Mouse (Mus musculus) embryonic facial prominence, embryonic 14.5 days (tissue): Measurements from ENCODE around the gene 2810021J22Rik. TPM values are rescaled to one million over a fixed set of nuclear protein-coding genes. Genes with fewer than 3 reads are reported as not detected.
"Not testable (repeated sequence)": the region's sequence is repeated elsewhere in the genome, so short reads cannot be mapped to it uniquely, and the experiment has no call there.

ENCODE experiments used
- ATAC-seq: fragments of 200-750 bp; cut with Nextera tagmentation; 2 replicates; pipeline ENCODE4 v1.8.0; 2017; ENCODE audit warnings: low read depth, moderate number of reproducible peaks, moderate TSS enrichment
- DNase-seq: peaks from one replicate; pipeline ENCODE4 v3.0.0-alpha.2; 2015; ENCODE audit warnings: low spot score
- H3K27ac ChIP-seq: fragments of 300-500 bp; sonication (generic); replicated peaks from 2 replicates; pipeline ENCODE4 v1.5.1; 2014; ENCODE audit warnings: low read depth, mild to moderate bottlenecking, low read length, moderate library complexity
- H3K27me3 ChIP-seq: fragments of 300-500 bp; sonication (generic); replicated peaks from 2 replicates; pipeline ENCODE4 v1.6.1; 2014; ENCODE audit warnings: low read length; ENCODE audit not compliant: control insufficient read depth, insufficient read depth
- H3K36me3 ChIP-seq: fragments of 300-500 bp; sonication (generic); 2 replicates; pipeline ENCODE4 v1.6.1; 2014; ENCODE audit warnings: low read length, mixed read lengths; ENCODE audit not compliant: control insufficient read depth, insufficient read depth
- H3K4me1 ChIP-seq: fragments of 300-500 bp; sonication (generic); 2 replicates; pipeline ENCODE4 v1.6.1; 2014; ENCODE audit warnings: antibody characterized with exemption, low read length; ENCODE audit not compliant: control insufficient read depth, insufficient read depth
- H3K4me2 ChIP-seq: fragments of 300-500 bp; sonication (generic); 2 replicates; pipeline ENCODE4 v1.6.1; 2014; ENCODE audit warnings: low read depth, mild to moderate bottlenecking, low read length, moderate library complexity, mixed read lengths
- H3K4me3 ChIP-seq: fragments of 300-500 bp; sonication (generic); 2 replicates; pipeline ENCODE4 v1.5.1; 2014; ENCODE audit warnings: low read depth, mild to moderate bottlenecking, low read length
- H3K9ac ChIP-seq: fragments of 300-500 bp; sonication (generic); 2 replicates; pipeline ENCODE4 v1.6.1; 2014; ENCODE audit warnings: low read depth, mild to moderate bottlenecking, low read length, moderate library complexity, mixed read lengths
- H3K9me3 ChIP-seq: fragments of 300-500 bp; sonication (generic); 2 replicates; pipeline ENCODE4 v1.6.1; 2016; ENCODE audit warnings: low read length; ENCODE audit not compliant: control insufficient read depth
- WGBS: fragments of 180-500 bp; shearing (Covaris S2); extraction: QIAGEN DNeasy Blood & Tissue Kit; methylation state at CpG from one replicate; pipeline ENCODE4 v1.1.7; 2014; 5-methylcytosine and 5-hydroxymethylcytosine counted together
- polyA plus RNA-seq: library from polyadenylated mRNA; unstranded; fragments of >200 nt; fragmentation: Nextera tagmentation; extraction: Ambion mirVana; gene quantifications from 2 replicates; pipeline ENCODE4 v1.2.1, GENCODE M21; 2014

2810021J22Rik gene
- 6.4 and 6.7 TPM in 2 replicates for polyA plus RNA-seq

DNA sequence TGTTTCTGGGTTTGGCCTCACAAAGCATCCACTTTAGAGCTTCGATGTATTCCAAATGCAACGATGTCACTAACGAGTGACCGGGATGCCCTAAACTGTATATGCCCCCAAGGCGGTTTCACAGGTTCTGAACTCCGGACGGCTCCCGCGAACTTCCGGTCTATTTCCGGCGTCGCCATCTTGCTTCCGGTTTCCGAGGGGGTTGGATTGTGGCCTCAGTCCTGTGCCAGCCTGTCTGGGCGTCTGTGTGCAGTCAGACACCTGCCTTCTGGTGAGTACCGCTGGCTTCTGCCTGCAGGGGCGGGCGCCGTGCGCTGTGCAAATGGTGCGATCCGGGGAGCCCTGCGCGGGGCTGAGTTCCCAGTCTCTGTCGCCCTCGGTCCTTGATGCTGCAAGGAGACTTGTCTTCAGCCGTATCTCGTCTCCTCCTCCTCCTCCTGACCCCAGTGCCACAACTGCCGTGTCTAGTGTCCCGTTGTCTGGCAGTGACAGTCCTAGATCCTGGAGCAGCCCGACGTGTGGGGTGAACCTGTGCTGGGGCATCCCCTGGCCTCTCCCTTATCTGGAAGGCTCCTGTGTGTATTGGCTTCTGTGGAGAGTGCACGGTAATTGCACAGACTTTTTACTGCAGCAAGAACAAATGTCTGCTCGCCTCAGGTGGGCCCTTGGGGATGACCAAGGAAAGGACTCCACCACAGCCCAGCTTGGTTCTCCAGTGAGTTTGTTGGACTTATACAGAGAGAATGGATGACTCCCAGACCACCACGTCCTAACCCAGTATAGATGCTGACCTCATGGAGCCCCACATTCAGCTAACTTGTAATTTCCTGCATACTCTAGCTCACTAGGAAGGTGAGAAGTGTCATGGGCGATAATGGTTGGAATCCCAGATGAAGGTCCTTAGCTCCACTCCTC is at the start of gene 2810021J22Rik:
Gene 2810021J22Rik (plus strand): TSS at position 178 of the 915 bp plus-strand sequence.
- Histone ChIP-seq H3K9ac (peak within 1 kb of the TSS; percentile 84), H3K9me3 (no peaks in the 10 kb centered on the region), H3K27ac (peak within 1 kb of the TSS; percentile 76), H3K4me2 (peak within 1 kb of the TSS; percentile 77), H3K4me3 (peak within 1 kb of the TSS; percentile 76), H3K4me1 (0 out of 2 replicates have a peak, but pooled peaks cover 6% of the 10 kb centered on the region), H3K27me3 (no peaks in the 10 kb centered on the region), H3K36me3 (peaks cover 9% of the 10 kb centered on the region)
- WGBS: 4% methylated on average over 37 of the region's 37 CpGs
- DNase-seq (peak; percentile 90), ATAC-seq (peak; percentile 92)

DNA sequence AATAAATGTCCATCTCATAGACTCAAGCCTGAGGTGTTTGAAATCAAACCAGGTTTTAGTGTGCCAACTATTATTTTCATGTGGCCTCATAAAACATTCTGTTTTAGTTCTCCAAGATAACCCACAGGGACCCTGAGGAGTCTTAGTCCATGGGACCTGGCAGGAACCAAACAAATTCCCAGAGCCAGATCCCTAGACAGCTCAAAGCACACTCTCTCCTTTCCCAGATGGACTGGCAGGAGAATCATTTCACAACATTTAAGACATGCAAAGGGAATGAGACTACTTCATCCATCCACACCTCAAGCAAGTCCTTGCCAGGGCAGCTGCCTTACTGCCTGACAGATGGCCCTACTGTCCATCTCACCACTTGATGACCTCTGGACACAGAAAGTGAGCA is 38.1 kb upstream of the 2810021J22Rik start, which contains the start of gene Olfr312:
Gene Olfr312 (plus strand): TSS at position 301 of the 400 bp plus-strand sequence.
- H3K9ac ChIP-seq, H3K9me3 ChIP-seq, DNase-seq, ATAC-seq, H3K4me2 ChIP-seq, H3K36me3 ChIP-seq, H3K27ac ChIP-seq, H3K4me3 ChIP-seq, H3K27me3 ChIP-seq, H3K4me1 ChIP-seq: not testable (repeated sequence)

DNA sequence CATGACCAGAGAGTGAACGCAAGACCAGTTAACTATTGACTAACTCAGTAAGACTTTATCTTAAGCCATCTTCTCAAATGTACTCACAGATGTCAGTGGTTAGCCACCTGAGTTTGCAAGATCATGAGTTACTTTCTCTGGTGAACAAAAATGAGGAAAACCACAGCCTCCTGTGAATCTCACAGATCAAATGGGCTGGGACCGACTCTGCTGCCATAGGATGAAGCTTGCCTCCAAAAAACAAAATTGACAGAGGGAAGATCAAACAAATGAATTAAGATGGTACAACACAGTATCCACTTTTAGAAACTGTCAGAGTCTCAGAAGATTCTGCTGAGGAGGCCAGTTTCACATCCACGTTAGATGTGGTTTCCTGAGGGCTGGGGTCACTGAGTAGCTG is 37.3 kb upstream of the 2810021J22Rik start:
- H3K36me3 ChIP-seq: no peaks in the 10 kb centered on the region
- 69% methylated on average over 3 of the region's 3 CpGs for WGBS
- no peak for ATAC-seq
- no peaks in the 10 kb centered on the region for H3K9me3 ChIP-seq
- no peak overlapping the region for H3K4me2 ChIP-seq
- no peaks in the 10 kb centered on the region for H3K4me1 ChIP-seq
- H3K9ac ChIP-seq: no peak overlapping the region
- H3K27me3 ChIP-seq: no peaks in the 10 kb centered on the region
- DNase-seq: no peak
- no peak overlapping the region for H3K4me3 ChIP-seq
- no peak overlapping the region for H3K27ac ChIP-seq

DNA sequence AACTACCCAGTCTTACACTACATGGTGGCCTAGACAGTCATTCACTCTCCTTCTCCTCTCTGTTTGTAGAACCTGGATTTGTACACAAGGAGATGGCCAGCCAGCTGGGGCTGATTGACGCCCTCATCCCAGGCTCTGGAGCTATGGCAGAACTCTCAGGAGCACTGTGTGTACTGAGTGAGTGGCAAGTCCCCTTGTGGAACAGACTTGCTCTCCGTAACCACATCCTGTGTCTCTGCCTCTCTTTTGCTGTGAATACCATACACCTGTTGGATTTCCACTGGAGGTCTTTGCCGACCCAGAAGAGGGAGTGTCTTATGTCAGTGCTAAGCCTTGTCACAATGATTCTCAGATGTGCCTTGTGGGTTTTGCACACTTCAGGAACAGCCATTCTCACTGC is 34.5 kb upstream of the 2810021J22Rik start:
- 78% methylated on average over 2 of the region's 3 CpGs for WGBS
- not testable (repeated sequence) for H3K36me3 ChIP-seq, H3K9ac ChIP-seq, H3K27me3 ChIP-seq, H3K4me1 ChIP-seq, H3K4me3 ChIP-seq, DNase-seq, H3K27ac ChIP-seq, ATAC-seq, H3K4me2 ChIP-seq, H3K9me3 ChIP-seq

DNA sequence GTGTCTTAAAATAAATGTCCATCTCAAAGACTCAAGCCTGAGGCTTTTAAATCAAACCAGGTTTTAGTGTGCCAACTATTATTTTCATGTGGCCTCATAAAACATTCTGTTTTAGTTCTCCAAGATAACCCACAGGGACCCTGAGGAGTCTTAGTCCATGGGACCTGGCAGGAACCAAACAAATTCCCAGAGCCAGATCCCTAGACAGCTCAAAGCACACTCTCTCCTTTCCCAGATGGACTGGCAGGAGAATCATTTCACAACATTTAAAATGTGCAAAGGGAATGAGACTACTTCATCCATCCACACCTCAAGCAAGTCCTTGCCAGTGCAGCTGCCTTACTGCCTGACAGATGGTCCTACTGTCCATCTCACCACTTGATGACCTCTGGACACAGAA is 28.1 kb upstream of the 2810021J22Rik start, which contains the start of gene Olfr311:
Gene Olfr311 (plus strand): TSS at position 301 of the 400 bp plus-strand sequence.
- not testable (repeated sequence) for ATAC-seq, H3K4me1 ChIP-seq, H3K9ac ChIP-seq, H3K36me3 ChIP-seq, H3K9me3 ChIP-seq, H3K4me3 ChIP-seq, H3K27ac ChIP-seq, H3K27me3 ChIP-seq, DNase-seq, H3K4me2 ChIP-seq

DNA sequence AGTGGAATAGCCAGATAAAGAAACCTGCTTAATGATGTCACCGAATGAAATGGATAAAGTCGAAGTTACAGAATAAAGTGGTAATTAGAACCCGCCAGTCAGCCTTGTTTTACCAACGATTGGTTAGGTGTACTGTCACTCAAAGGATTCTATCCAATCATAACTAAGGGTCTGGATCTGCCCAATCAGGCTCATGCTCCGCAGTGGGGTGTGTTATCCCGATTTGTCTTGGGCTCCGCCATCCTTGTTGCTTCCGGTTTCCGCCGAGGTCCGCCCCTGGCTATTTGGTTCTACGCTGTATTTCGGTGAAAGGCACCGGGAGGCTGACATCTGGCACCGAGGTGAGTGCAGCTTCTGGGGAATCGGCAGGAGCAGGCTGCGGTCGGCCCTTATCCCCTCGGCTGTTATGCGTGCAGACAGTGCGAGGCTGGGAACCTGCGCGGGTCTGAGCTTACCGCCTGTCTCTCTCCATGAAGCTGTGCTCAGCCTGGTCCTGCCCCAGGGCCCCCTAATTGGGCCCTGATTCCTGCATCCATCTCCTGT is 20.0 kb upstream of the 2810021J22Rik start, which contains the start of gene Gm12258:
Gene Gm12258 (plus strand): TSS at position 240 of the 543 bp plus-strand sequence.
- Histone ChIP-seq H3K9ac (peak within 1 kb of the TSS; percentile 77), H3K4me2 (peak within 1 kb of the TSS; percentile 71), H3K4me3 (peak within 1 kb of the TSS; percentile 71), H3K27me3 (no peaks in the 10 kb centered on the region), H3K27ac (peak within 1 kb of the TSS; percentile 65), H3K9me3 (no peaks in the 10 kb centered on the region), H3K4me1 (peaks cover 7% of the 10 kb centered on the region; the same call in 1 of the 2 replicates), H3K36me3 (peaks cover 26% of the 10 kb centered on the region)
- peak; percentile 98 for DNase-seq
- peak; percentile 100 for ATAC-seq
- WGBS: 0% methylated on average over 22 of the region's 24 CpGs

DNA sequence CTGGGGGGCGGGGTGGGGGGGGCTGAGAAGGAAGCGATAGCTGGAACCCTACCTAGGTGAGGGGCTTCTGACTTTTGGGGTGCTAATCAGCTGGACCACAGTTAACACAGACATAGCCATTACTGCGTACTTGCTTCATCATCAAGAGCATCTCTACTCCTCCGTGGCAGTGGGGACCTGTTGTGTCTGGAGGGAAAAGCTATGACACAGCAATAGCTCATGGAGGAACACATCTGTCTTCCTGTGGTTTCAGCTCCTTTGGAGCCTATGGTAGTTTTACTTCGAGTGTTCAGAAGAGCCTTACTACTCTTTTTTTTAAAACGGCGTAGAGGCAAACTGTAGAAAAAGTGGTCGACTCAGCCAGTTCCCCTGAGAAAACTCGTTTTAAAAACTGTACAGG is 19.4 kb upstream of the 2810021J22Rik start:
- DNase-seq (no peak), ATAC-seq (no peak)
- H3K4me2 ChIP-seq: peak overlapping the region; percentile 71
- 39% methylated on average over 9 of the region's 9 CpGs for WGBS
- H3K9me3 ChIP-seq: no peaks in the 10 kb centered on the region
- peak overlapping the region; percentile 71 for H3K4me3 ChIP-seq
- H3K36me3 ChIP-seq: peaks cover 32% of the 10 kb centered on the region
- no peak overlapping the region for H3K27ac ChIP-seq
- no peaks in the 10 kb centered on the region for H3K27me3 ChIP-seq
- peak overlapping the region; percentile 77 for H3K9ac ChIP-seq
- H3K4me1 ChIP-seq: peaks cover 7% of the 10 kb centered on the region; the same call in 1 of the 2 replicates

DNA sequence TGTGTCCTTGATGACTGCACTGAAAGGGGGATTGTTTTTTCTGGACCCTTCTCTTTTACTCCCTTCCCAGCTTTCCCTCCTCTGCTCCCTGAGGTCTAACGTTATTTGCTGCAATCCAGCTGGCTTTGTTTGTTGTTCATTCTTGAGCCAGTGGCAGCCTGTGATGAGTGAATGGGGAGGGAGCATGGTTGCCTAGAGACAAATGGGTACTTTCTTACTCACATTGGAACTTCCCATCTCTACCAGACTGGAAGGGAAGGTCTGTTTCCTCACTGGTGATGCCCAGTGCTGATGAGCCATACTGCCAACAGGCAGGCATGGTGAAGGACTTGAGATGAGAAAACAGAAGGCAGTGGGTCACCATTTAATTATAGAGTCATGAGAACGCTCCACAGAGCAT is 17.3 kb upstream of the 2810021J22Rik start:
- no peak for DNase-seq
- no peak for ATAC-seq
- Histone ChIP-seq H3K4me1 (peaks cover 7% of the 10 kb centered on the region; the same call in 1 of the 2 replicates), H3K9me3 (no peaks in the 10 kb centered on the region), H3K9ac (no peak overlapping the region), H3K4me3 (no peak overlapping the region), H3K36me3 (peaks cover 40% of the 10 kb centered on the region), H3K4me2 (no peak overlapping the region), H3K27ac (no peak overlapping the region), H3K27me3 (no peaks in the 10 kb centered on the region)
- WGBS: 68% methylated on average over 2 of the region's 2 CpGs
